Mouse (Mus musculus): ENCODE measurements around the gene Pdlim4.

Pdlim4 gene

GRCm38 (mm10) chr11:54092188-54092587 is 23.4 kb upstream of the Pdlim4 start:
- DNase-seq (ENCODE audit: low read depth, low spot score): no peak

GRCm38 (mm10) chr11:54091726-54092125 is 22.9 kb upstream of the Pdlim4 start:
- no peak for DNase-seq (ENCODE audit: low read depth, low spot score)

GRCm38 (mm10) chr11:54090091-54090879 is 21.5 kb upstream of the Pdlim4 start:
- no peak for DNase-seq (ENCODE audit: low read depth, low spot score)

DNA sequence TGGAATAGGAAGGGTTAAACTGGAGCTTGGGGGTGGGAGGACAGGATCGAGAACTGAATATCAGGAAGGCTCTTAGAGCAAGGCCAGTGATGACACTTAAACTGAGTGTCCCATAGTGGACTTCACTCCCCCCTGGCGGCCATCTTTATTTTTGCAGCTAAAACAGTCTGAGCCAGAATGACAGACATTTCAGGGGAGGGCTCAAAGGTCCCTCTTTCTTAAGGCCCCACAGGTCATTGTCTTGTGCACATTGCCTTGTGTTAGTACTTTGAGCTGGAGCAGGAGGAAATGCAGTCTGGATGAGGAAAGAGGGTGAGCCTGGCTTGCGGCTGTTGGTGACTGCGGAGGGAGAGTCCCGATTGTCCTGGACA is 20.1 kb upstream of the Pdlim4 start:
- DNase-seq (ENCODE audit: low read depth, low spot score): peak; percentile 73

GRCm38 (mm10) chr11:54088253-54088946 is 19.6 kb upstream of the Pdlim4 start:
- no peak for DNase-seq (ENCODE audit: low read depth, low spot score)

DNA sequence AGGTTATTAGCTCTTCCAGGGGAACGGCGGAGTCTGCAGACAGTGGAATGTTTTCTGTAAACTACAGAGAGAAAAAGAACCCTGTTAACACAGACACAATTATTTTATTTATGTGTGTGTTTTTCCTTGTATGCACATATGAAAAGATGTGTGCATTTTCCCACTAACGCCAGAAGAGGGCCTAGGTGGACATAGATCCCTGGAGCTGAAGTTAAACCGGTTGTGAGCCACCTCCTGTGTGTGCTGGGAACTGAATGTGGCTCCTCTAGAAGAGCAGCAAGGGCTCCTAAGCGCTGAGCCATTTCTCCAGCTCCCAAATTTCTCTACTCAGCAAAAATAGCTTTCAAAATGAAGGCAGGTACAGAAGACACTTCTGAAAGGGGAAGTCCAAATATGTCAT is 17.0 kb upstream of the Pdlim4 start:
- no peak for DNase-seq (ENCODE audit: low read depth, low spot score)

DNA sequence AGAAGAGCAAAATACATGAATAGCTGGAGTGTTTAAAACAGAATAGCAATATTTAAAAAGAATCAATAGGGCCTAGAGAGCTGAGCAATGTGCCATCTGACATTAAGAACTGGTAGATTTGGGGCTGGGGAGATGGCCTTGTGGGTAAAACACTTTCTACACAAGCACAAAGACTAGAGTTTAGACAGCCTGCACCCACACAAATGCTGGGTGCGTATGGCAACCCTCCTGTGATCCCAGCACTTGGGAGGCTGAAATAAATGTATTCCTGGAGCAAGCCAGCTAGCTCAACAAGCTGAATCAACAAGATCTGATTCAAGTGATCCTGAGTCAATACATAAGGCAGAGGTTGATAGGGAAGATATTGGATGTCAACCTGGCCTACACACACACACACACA is 16.2 kb upstream of the Pdlim4 start:
- DNase-seq (ENCODE audit: low read depth, low spot score): no peak

DNA sequence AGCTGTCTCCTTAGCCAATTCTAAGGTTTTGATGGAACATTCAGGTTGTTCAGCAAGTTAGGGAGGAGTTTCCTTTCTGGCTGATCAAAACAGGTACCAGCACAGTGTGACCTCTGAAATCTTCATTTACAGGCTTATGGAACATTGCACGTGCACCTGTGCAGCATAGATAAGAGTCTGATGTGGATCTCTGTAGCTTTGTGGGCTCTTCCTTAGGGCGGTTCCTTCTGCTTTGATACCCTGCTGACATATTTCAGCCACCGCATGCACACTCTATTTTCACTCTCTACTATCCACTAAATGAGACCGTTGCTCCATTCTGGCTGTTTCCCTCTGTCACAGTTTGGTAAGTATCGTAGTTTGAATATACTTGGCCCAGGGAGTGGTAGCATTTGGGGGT is 13.9 kb upstream of the Pdlim4 start:
- no peak for DNase-seq (ENCODE audit: low read depth, low spot score)

DNA sequence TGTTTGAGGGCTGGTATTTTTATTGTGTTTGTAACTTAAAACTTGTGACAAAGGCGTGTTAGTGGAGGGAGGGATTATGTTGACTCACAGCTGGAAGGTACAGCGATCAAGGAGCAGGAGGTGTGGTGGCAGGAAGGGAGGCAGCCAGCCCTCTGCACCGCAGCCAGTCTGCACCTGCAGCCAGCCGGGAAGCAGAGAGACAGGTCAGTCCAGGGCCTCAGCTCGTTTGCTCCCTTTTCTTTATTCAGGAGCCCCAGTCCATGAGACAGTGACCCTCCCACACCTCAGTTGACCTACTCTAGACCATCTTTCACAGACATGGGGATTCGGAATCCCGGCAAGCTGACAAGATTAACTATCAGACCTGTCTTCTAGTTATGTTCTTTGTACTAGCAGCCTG is 11.6 kb upstream of the Pdlim4 start:
- no peak for DNase-seq (ENCODE audit: low read depth, low spot score)

- DNase-seq (ENCODE audit: low read depth, low spot score): no peak
Measured at GRCm38 (mm10) chr11:54076101-54076500, 7.3 kb upstream of the Pdlim4 start.

DNA sequence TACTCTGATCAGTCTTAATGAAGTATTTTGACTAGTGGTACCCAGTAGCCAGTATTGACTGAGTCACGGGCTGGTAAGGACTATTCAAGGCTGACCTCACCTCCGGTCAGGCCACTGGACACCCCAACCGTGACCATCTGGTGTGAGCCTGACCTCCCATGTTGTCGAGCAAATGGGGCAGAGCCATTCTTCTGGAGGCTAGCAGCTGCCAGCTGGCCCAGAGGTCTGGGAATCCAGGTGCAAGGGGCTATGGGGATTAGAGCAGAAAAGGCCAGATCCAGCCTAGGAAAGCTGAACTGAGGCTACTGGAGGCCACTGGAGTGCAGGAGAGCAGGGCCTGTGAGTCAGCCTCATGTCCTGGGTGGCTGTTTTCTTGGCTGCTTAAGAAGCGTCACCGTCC is 6.5 kb upstream of the Pdlim4 start:
- DNase-seq (ENCODE audit: low read depth, low spot score): no peak

- DNase-seq (ENCODE audit: low read depth, low spot score): no peak
Measured at GRCm38 (mm10) chr11:54073291-54073690, 4.5 kb upstream of the Pdlim4 start.

- DNase-seq (ENCODE audit: low read depth, low spot score): no peak
Measured at GRCm38 (mm10) chr11:54071726-54072445, 3.1 kb upstream of the Pdlim4 start.

DNA sequence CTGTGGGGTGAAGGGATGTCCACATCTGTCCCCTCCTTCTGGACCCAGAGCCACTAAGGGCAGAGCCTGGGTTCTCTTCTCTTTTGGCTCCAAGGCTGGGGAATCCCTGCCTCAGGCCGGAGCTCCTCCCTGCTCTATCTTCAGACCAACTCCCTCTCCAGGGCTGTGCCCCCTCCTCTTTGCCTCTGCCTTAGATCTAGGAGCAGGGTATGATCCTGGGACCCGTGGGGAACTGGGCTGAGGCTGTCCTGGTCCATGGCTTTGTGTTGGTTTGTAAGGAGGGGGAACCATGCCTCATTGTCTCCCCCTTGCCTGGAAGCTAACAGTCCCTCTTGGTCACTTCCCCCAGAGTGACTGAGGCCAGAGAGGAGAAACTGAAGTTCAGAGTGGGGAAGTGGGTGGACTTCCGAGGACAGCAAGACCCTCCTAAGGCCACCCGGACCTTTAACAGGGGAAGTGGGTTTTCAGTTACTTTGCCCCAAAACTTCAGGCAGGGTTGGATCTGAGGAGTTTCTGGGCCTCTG is 756 bp downstream of the Pdlim4 start:
- peak; percentile 20 for DNase-seq (ENCODE audit: low read depth, low spot score)

DNA sequence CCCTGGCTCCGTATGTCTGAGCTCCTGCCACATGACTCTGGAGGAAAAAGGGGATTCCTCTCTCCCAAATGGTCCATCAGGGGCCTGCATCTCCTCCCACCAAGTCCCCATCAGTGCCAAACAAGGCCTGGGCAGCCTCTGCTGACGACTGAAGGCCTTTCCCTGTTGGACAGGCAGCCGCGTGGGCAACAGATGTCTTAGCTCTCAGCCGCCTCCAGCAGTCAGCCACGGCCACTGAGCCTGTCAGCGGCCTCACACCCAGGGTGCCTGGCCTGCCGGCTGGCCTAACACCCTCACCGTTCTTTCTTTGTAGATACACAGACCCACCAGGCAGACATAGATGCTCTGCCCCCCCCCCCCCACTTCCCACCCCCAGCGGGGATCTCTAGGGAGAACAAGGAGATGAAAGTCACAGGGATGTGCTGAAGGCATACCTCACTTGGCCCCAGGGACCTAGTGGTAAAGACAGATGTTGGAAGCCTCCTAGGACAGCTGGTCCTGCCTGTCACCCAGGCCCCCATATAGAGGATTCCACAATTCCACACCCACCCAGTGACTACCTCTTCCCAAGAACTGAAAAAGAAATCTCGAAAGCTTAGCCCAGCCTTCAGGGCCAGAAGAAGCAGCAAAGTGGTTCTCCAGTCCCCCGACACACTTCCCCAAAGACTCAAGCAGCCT is 1.4 kb downstream of the Pdlim4 start:
- peak; percentile 52 for DNase-seq (ENCODE audit: low read depth, low spot score)

GRCm38 (mm10) chr11:54066400-54066799 is 2.4 kb downstream of the Pdlim4 start:
- no peak for DNase-seq (ENCODE audit: low read depth, low spot score)

GRCm38 (mm10) chr11:54065915-54066178 is 3.0 kb downstream of the Pdlim4 start:
- no peak for DNase-seq (ENCODE audit: low read depth, low spot score)

DNA sequence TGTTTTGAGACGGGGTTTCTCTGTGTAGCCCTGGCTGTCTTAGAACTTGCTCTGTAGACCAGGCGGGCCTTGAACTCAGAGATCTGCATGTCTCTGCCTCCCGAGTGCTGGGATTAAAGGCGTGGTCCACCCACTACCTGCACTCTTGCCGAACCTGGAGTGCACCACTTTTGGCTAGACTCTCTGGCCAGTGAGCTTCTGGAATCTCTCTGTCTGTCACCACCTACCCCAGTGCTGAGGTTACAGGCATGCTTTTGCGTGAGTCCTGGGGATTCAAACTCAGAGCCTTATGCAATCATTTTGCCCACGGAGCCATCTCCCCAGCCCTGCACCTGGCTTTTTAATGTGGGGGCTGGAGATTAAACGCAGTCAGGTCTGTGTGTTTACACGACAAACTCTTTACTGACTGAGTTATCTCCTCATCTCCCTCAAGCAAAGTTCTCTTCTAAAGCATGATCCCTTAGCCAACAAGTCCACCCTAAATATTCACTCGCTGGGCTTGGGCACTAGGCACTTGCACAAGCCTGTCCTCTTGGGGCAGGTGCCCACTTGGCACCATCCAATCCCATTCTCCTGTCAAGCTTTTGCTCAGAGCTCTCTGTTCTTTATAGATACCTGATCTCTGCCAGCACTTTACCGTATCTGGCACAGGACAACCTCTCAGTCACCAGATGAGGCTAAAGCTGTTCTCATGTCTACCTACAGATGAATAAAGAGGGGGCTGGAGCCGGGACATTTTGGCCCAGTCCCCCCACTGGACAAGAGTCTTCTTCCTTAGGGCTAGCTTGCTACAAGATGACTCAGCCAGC is 3.5 kb downstream of the Pdlim4 start:
- DNase-seq (ENCODE audit: low read depth, low spot score): no peak

DNA sequence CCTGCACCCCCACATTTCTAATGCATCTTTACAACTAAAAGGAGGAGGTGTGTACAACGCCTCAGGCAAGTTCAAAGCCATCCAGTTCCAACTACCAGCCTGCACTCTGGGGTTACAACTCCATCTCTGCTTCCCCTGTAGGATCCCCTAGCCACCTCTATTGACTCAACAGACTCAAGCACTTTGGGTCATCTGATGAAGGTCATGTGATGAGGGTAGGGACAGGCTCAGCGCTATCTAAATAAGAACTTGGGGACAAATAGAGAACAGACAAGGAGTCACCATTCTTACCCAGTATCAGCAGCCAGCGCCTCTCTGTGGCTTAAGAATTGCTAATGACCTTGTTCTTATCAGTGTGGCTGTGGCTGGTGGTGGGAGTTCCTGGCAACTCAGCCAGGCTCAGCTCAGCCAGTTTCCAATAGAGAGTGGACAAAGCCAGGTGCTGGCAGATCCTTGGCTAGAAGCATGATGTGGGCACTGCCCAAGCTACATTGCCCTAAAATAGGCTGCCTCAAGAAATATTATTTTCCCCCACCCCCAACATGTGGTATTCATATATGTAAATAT is 4.3 kb downstream of the Pdlim4 start:
- no peak for DNase-seq (ENCODE audit: low read depth, low spot score)

DNA sequence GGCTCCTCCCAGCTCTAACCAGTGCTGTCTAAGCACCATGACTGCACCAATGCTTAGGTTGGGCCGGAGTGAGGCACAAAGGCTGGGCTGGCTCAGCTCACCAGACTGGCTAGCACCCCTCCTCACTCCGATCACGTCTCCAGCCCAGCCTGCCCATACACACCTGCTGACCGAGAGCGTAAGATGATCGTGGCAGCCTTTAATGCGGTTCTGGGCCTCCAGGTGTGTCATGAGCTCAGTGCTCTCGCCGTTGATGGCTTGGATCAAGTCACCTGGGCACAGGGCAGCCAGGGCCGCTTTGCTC is 5.4 kb downstream of the Pdlim4 start:
- no peak for DNase-seq (ENCODE audit: low read depth, low spot score)

Measured in mesoderm, embryonic 11.5 days (tissue).